Comparison of ENCODE assay signal across 8 mouse cellular contexts in genomic region chr3:149444854-149445577, GRCm38 (mm10).
DNase-seq lines count a peak whose midpoint lies in the region; ATAC-seq and TF ChIP-seq lines count a peak whose summit lies in the region.

No protein-coding gene starts in this region.

- 0 out of 4 replicates have a peak, but pooled peaks cover 0 to 5% of the 10 kb centered on the region in 2 experiments for H3K4me1 ChIP-seq in MEL (ENCODE audit: control insufficient read depth in 1 of 2, insufficient read depth in 2 of 2, low read length in 2 of 2)
- H3K4me1 ChIP-seq in forebrain, embryonic 15.5 days: peaks cover 9% of the 10 kb centered on the region
- peaks cover 5% of the 10 kb centered on the region; the same call in 1 of the 2 replicates for H3K4me1 ChIP-seq in intestine, embryonic 14.5 days (replicated peaks; ENCODE audit: control insufficient read depth, insufficient read depth, low read length)
- peaks cover 3% of the 10 kb centered on the region; the same call in 1 of the 2 replicates for H3K4me1 ChIP-seq in limb, embryonic 14.5 days (ENCODE audit: control insufficient read depth, insufficient read depth, low read length)
- peaks cover 18% of the 10 kb centered on the region; the same call in 1 of the 2 replicates for H3K4me1 ChIP-seq in midbrain, embryonic 13.5 days (replicated peaks)

- 5% methylated on average over 15 of the region's 15 CpGs for WGBS in forebrain, embryonic 15.5 days
- 4% methylated on average over 15 of the region's 15 CpGs for WGBS in intestine, embryonic 14.5 days
- 5% methylated on average over 15 of the region's 15 CpGs for WGBS in limb, embryonic 14.5 days
- 3% methylated on average over 15 of the region's 15 CpGs for WGBS in midbrain, embryonic 13.5 days

- no peak overlapping the region for H3K27ac ChIP-seq in MEL (ENCODE audit: control insufficient read depth, low read depth, low read length)
- H3K27ac ChIP-seq in forebrain, embryonic 15.5 days (replicated peaks): peak overlapping the region; percentile 48; the same call in 1 of the 2 replicates
- no peak overlapping the region for H3K27ac ChIP-seq in intestine, embryonic 14.5 days (ENCODE audit: low read depth)
- no peak overlapping the region for H3K27ac ChIP-seq in limb, embryonic 14.5 days (replicated peaks; ENCODE audit: low read depth, low read length)
- peak overlapping the region; percentile 67 for H3K27ac ChIP-seq in midbrain, embryonic 13.5 days

- no peak for TF ChIP-seq POLR2A in MEL (IDR thresholded peaks at IDR 0.05; ENCODE audit: control insufficient read depth in 1 of 2, insufficient read depth in 1 of 2, low read depth in 1 of 2, low read length in 2 of 2, poor library complexity in 1 of 2)
- no peak for TF ChIP-seq POLR2A in limb, embryonic 14.5 days (IDR thresholded peaks at IDR 0.05; ENCODE audit: borderline replicate concordance, extremely low read depth, insufficient read depth, insufficient read length)

- no peaks in the 10 kb centered on the region for H3K9me3 ChIP-seq in MEL (replicated peaks; ENCODE audit: insufficient read depth, low read length)
- no peaks in the 10 kb centered on the region for H3K9me3 ChIP-seq in forebrain, embryonic 15.5 days
- H3K9me3 ChIP-seq in intestine, embryonic 14.5 days (ENCODE audit: control insufficient read depth, low read length): no peaks in the 10 kb centered on the region
- H3K9me3 ChIP-seq in limb, embryonic 14.5 days (ENCODE audit: control insufficient read depth, low read length): no peaks in the 10 kb centered on the region
- no peaks in the 10 kb centered on the region for H3K9me3 ChIP-seq in midbrain, embryonic 13.5 days

- DNase-seq in MEL (ENCODE audit: low read depth, low spot score): peak; percentile 6
- DNase-seq in adrenal gland, postnatal 36 days: peak; percentile 17 to 43
- peak; percentile 63 for DNase-seq in intestine, embryonic 14.5 days (ENCODE audit: low spot score)
- DNase-seq in limb, embryonic 14.5 days (ENCODE audit: low spot score): peak; percentile 69
- no peak for DNase-seq in thymus, postnatal 10 days (ENCODE audit: low spot score in 2 of 2)
- no peak for DNase-seq in c-Kit-positive CD71-positive TER-119-positive erythroid progenitor cells, embryonic 14.5 days (ENCODE audit: low spot score)

- no peaks in the 10 kb centered on the region for H3K79me2 ChIP-seq in MEL (ENCODE audit: control insufficient read depth, insufficient read depth, low read length, poor library complexity)

- TF ChIP-seq CTCF in MEL (IDR thresholded peaks at IDR 0.05 in 2 of 3, conservative IDR thresholded peaks at IDR 0.05 in 1 of 3; ENCODE audit: control insufficient read depth in 1 of 3, insufficient read depth in 1 of 3, low read depth in 2 of 3, low read length in 3 of 3, poor library complexity in 1 of 3, severe bottlenecking in 1 of 3): peak in 1 of 3 experiments; percentile 15; a peak in 1 of 6 replicates

- peak; percentile 87 for ATAC-seq in forebrain, embryonic 15.5 days (replicated peaks)
- 0 out of 2 replicates have a peak, but pooled peaks have one; percentile 64 for ATAC-seq in intestine, embryonic 14.5 days (replicated peaks; ENCODE audit: low FRiP score, low TSS enrichment, low read depth)
- ATAC-seq in limb, embryonic 14.5 days (ENCODE audit: low FRiP score, low read depth): peak; percentile 68
- peak; percentile 91 for ATAC-seq in midbrain, embryonic 13.5 days

- H3K36me3 ChIP-seq in MEL (ENCODE audit: control insufficient read depth in 1 of 2, insufficient read depth in 2 of 2, low read length in 2 of 2): peaks cover 0 to 2% of the 10 kb centered on the region in 2 experiments; a peak in 1 of 4 replicates
- H3K36me3 ChIP-seq in forebrain, embryonic 15.5 days: no peaks in the 10 kb centered on the region
- H3K36me3 ChIP-seq in intestine, embryonic 14.5 days (ENCODE audit: control insufficient read depth, insufficient read depth, low read length): no peaks in the 10 kb centered on the region
- no peaks in the 10 kb centered on the region for H3K36me3 ChIP-seq in limb, embryonic 14.5 days (ENCODE audit: control insufficient read depth, insufficient read depth, low read length)
- no peaks in the 10 kb centered on the region for H3K36me3 ChIP-seq in midbrain, embryonic 13.5 days

- no peak overlapping the region for H3K4me3 ChIP-seq in MEL (ENCODE audit: control insufficient read depth in 1 of 2, insufficient read depth in 1 of 2, low read depth in 2 of 2, low read length in 2 of 2)
- H3K4me3 ChIP-seq in forebrain, embryonic 15.5 days: peak overlapping the region; percentile 43
- peak overlapping the region; percentile 40 for H3K4me3 ChIP-seq in intestine, embryonic 14.5 days (ENCODE audit: low read depth, low read length)
- H3K4me3 ChIP-seq in limb, embryonic 14.5 days (replicated peaks; ENCODE audit: low read length): peak overlapping the region; percentile 26
- H3K4me3 ChIP-seq in midbrain, embryonic 13.5 days (replicated peaks): peak overlapping the region; percentile 41

- TF ChIP-seq RAD21 in MEL (IDR thresholded peaks at IDR 0.05; ENCODE audit: low read depth, low read length): peak; percentile 25

- no peak overlapping the region for H3K9ac ChIP-seq in MEL (ENCODE audit: control insufficient read depth, low read depth, low read length, poor library complexity, severe bottlenecking)
- peak overlapping the region; percentile 57 for H3K9ac ChIP-seq in forebrain, embryonic 15.5 days (replicated peaks)
- peak overlapping the region; percentile 30; the same call in 1 of the 2 replicates for H3K9ac ChIP-seq in intestine, embryonic 14.5 days (ENCODE audit: low read length)
- peak overlapping the region; percentile 31; the same call in 1 of the 2 replicates for H3K9ac ChIP-seq in limb, embryonic 14.5 days (ENCODE audit: low read depth, low read length, severe bottlenecking)
- peak overlapping the region; percentile 37 for H3K9ac ChIP-seq in midbrain, embryonic 13.5 days (replicated peaks)

- peak overlapping the region; percentile 46 for H3K4me2 ChIP-seq in forebrain, embryonic 15.5 days (replicated peaks)
- H3K4me2 ChIP-seq in intestine, embryonic 14.5 days (ENCODE audit: low read length): peak overlapping the region; percentile 55
- peak overlapping the region; percentile 32 for H3K4me2 ChIP-seq in limb, embryonic 14.5 days (replicated peaks; ENCODE audit: low read depth, low read length, severe bottlenecking)
- peak overlapping the region; percentile 54 for H3K4me2 ChIP-seq in midbrain, embryonic 13.5 days (replicated peaks)

- H3K27me3 ChIP-seq in MEL (ENCODE audit: control insufficient read depth in 1 of 2, insufficient read depth in 2 of 2, low read length in 2 of 2): no peaks in the 10 kb centered on the region
- peaks cover 5% of the 10 kb centered on the region; the same call in 1 of the 2 replicates for H3K27me3 ChIP-seq in forebrain, embryonic 15.5 days
- H3K27me3 ChIP-seq in intestine, embryonic 14.5 days (replicated peaks; ENCODE audit: control insufficient read depth, insufficient read depth, low read length): no peaks in the 10 kb centered on the region
- no peaks in the 10 kb centered on the region for H3K27me3 ChIP-seq in limb, embryonic 14.5 days (ENCODE audit: control insufficient read depth, insufficient read depth, low read length)
- H3K27me3 ChIP-seq in midbrain, embryonic 13.5 days: peaks cover 2% of the 10 kb centered on the region; the same call in 1 of the 2 replicates

- TF ChIP-seq EP300 in MEL (IDR thresholded peaks at IDR 0.05; ENCODE audit: low read depth in 1 of 2, low read length in 2 of 2): no peak

TF ChIP-seq in MEL, 35 proteins besides CTCF, POLR2A, EP300 and RAD21:
- TF ChIP-seq ZKSCAN1 (IDR thresholded peaks at IDR 0.05; ENCODE audit: low read depth, low read length): no peak
- no peak for TF ChIP-seq SIN3A (IDR thresholded peaks at IDR 0.05; ENCODE audit: low read length)
- no peak for TF ChIP-seq CHD1 (IDR thresholded peaks at IDR 0.05; ENCODE audit: low read depth, low read length)
- TF ChIP-seq ETS1 (IDR thresholded peaks at IDR 0.05; ENCODE audit: low read depth, low read length): no peak
- TF ChIP-seq JUND (IDR thresholded peaks at IDR 0.05; ENCODE audit: low read depth, low read length): peak; percentile 65; the same call in 1 of the 2 replicates
- no peak for TF ChIP-seq KAT2A (conservative IDR thresholded peaks at IDR 0.05; ENCODE audit: low read depth, low read length)
- TF ChIP-seq SMC3 (IDR thresholded peaks at IDR 0.05; ENCODE audit: low read depth, low read length): peak; percentile 25; the same call in 1 of the 2 replicates
- no peak for TF ChIP-seq TBP (IDR thresholded peaks at IDR 0.05; ENCODE audit: low read depth, low read length)
- TF ChIP-seq MAFK (IDR thresholded peaks at IDR 0.05; ENCODE audit: borderline replicate concordance, low read depth, low read length): no peak

Comparison
In these comparisons a context has a peak if more than half of its experiments do, and no peak if none do; other contexts are left out.
1. DNase-seq: peak in MEL (single experiment), adrenal gland, postnatal 36 days (2 of 2), intestine, embryonic 14.5 days (single experiment) and limb, embryonic 14.5 days (single experiment); none in thymus, postnatal 10 days (0 of 2) and c-Kit-positive CD71-positive TER-119-positive erythroid progenitor cells, embryonic 14.5 days (single experiment).
2. H3K27ac ChIP-seq: peak in forebrain, embryonic 15.5 days (single experiment) and midbrain, embryonic 13.5 days (single experiment); none in MEL (single experiment), intestine, embryonic 14.5 days (single experiment) and limb, embryonic 14.5 days (single experiment).
3. H3K4me3 ChIP-seq: peak in forebrain, embryonic 15.5 days (single experiment), intestine, embryonic 14.5 days (single experiment), limb, embryonic 14.5 days (single experiment) and midbrain, embryonic 13.5 days (single experiment); none in MEL (0 of 2).
4. Peak in every context shown above with its lines, with median percentiles within 50 percentile points of each other: ATAC-seq and H3K4me2 ChIP-seq.